Mouse (Mus musculus) spleen, adult 18-20 months (tissue): ENCODE measurements around the gene Itgav.

Experiments
- DNase-seq, 2 experiments: peaks; one replicate each; pipeline ENCODE4 v3.0.0; 2022; ENCODE audit warnings: mixed read lengths in 2 of 2

Itgav gene

DNA sequence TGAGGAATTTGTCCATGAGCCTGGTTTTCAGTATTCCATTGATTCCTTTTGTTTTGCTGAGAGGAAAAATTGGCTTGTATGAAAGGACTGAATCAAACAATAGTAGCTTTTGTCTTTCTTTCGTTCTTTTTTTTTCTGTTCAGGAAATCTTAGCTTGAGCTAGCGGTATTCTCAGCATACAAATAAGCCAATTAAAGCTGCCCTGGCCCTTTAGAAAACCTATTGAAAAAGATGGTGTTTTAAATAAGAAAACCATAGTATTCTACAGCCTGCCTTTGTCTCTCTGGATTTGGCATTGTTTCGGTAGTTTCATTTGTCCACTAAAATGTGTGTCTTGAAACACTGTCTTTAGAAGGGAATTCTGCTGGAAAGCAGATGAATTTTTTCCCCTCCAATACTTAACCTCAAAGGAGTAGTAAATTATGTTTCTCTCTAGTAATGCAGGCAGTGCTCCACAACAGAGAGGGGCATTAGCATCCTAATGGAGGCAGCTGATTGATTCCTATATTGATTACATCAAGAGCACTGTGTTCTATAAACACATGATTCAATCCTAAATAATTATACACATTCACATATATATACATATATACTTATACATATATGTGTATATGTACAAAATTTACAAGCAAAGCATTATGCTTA is 104.8 kb downstream of the Itgav start:
- DNase-seq: no peak

DNA sequence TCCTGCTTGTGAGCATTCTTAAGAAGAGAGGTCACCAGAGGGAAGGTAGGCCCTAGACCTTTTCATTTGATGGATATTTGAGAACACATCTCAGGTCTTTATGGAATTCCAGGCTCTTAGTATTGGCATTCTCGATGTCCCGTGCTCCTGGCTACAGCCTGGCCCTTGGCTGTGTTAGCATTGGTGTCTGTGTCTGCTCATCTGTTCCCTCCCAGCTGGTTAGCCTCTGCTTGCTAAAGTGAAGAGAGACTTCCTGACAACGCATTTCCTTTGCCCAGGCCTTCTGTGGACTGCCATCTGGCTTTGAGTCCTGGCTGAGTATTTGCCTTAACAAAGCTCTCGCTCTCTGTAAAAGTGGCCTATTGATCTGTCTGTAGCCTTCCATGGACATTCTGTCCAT is 108.7 kb downstream of the Itgav start:
- no peak for DNase-seq

DNA sequence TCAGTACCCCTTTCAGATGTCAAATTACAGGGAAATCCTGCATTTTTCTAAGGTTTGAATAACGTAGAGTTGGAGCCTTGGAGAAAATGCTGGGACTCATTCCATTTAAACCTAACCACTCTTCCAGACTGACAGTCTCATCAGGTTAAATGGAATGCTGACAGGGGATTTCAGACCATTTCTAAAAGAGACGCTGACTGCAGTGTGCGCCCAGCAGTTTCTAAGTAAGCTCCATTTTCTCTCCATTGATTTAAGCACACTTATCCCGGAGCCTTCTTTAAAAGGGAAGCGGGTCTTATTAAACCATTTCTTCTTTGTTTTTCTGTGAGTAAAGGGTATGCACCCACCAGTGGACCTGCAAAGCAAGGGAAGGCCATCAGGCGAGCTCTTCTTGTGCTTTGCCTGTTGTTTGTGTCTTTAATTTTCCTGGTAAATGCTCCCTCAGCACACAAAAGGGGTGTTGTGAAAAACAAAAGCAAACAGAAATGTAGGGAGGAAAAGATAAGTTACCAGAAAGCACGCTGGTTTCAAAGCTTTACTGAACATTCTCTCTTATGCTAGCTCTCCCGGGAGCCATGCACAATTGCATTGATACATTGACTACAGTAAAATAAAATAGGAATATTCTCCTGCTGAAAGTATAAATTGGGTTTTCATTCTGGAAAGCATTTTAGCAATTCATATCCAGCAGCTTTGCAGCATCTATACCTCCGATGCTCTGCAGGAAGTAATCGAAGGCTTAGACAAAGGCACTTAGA is 111.3 kb downstream of the Itgav start:
- no peak for DNase-seq

DNA sequence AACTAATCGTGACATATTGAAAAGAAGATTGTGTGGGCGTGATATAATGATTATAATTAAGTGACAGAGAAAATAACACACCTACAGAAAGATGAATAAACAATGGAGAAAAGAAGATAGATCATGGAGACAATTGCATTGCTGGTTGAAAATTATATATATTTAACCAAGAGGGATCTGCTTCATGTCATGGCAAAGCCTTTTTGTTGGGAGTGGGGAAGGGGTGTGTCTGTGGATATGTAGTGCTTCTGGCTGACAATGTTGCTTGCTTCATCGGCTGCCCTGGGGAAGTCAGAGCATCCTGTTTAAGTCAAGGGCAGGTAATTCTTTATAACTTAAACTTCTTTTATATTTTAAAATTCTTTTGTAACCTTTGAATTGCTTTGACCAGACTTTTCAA is 124.3 kb downstream of the Itgav start:
- DNase-seq: no peak

DNA sequence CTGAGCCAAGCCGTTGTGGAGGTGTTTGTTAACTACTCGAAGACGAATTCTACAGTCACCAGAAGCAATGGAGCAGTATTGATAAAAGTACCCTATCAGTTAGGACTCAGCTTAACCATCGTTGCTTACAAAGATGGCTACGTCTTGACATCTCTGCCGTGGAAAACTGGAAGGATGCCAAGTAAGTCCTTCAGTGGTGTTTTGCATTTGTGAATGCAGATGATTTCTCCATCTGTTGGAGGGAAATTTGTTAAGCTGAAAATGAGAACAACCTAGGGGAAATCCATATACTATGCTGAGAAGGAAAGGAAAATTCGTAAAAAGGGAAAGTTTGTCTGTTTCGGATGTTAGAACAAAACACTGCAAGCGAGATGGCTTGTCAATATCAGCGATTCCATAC is 129.2 kb downstream of the Itgav start:
- no peak for DNase-seq

DNA sequence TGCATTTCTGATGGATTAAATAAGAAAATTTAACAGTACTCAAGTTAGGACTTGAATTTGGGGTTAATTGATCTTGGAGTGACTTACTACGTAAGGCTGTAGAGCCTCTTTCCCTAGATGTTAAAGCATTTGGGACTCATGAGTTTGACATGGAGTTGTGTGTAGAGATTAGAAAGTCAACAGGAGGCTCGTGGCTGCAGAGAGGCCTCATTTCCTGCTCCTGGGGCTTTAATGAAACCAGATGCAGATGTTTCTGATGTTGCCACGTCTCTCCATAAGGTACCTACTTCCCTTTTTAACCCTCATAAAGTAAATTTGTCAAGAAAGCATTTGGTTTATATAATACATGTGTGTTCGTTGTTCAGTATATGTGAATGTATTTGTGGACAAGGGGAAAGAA is 132.0 kb downstream of the Itgav start:
- no peak for DNase-seq
